Comparison of ENCODE assay signal across 1 mouse cellular context in genomic region chr15:101175131-101175460, GRCm38 (mm10).
TF ChIP-seq lines count a peak whose summit lies in the region.

No protein-coding gene starts in this region.

TF ChIP-seq in MEL, 35 proteins besides CTCF, POLR2A, EP300 and RAD21 (continued from another document):
- TF ChIP-seq TAL1 (IDR thresholded peaks at IDR 0.05; ENCODE audit: low read length) (no peak), ZKSCAN1 (IDR thresholded peaks at IDR 0.05; ENCODE audit: low read depth, low read length) (no peak)
